10 mouse cellular contexts compared by ENCODE assay signal in genomic region chr13:54071011-54071410, GRCm38 (mm10). TPM values are rescaled to one million over a fixed set of nuclear protein-coding genes. Genes with fewer than 3 reads are reported as not detected.
"Had no signal": no experiment of that assay in that cellular context is flagged by ENCODE, and none has a peak within 500 bp of the region (broad histone marks: within the 10 kb centered on the region; RNA-seq: fewer than 3 reads in every experiment).

No protein-coding gene starts in this region.

- H3K27me3 ChIP-seq: liver, embryonic 12.5 days; liver, embryonic 15.5 days; lung, embryonic 15.5 days; midbrain, embryonic 15.5 days had no signal

- H3K36me3 ChIP-seq: limb, embryonic 13.5 days; lung, embryonic 15.5 days; midbrain, embryonic 12.5 days; midbrain, embryonic 15.5 days had no signal

- H3K9me3 ChIP-seq: limb, embryonic 10.5 days; liver, embryonic 12.5 days; liver, embryonic 15.5 days; lung, embryonic 15.5 days; midbrain, embryonic 12.5 days; midbrain, embryonic 15.5 days had no signal

RNA-seq across cellular contexts. Expression of gene Drd1, which starts 15.5 kb away (rescaled TPM):
- polyA plus RNA-seq: large intestine, adult 2 months; limb, embryonic 10.5 days; limb, embryonic 13.5 days; liver, embryonic 12.5 days; liver, embryonic 15.5 days; small intestine, adult 2 months; spleen, adult 2 months had no signal
